Mouse (Mus musculus): ENCODE data around the gene Rabgap1l. TPM values are rescaled to one million over a fixed set of nuclear protein-coding genes. Genes with fewer than 3 reads are reported as not detected.

The Rabgap1l gene
- polyA plus RNA-seq, 1 experiment from 2014 or later, result 44.8 TPM

- 49% methylated on average over 6 of the region's 6 CpGs for WGBS
- 0 out of 2 replicates have a peak, but pooled peaks have one; percentile 17 for ATAC-seq (ENCODE audit: low FRiP score, low TSS enrichment)
- Histone ChIP-seq H3K4me2 (ENCODE audit: low read length) (no peak overlapping the region), H3K27me3 (ENCODE audit: control insufficient read depth, insufficient read depth, low read length) (no peaks in the 10 kb centered on the region), H3K9ac (replicated peaks; ENCODE audit: low read length) (no peak overlapping the region), H3K9me3 (ENCODE audit: control insufficient read depth, low read length) (no peaks in the 10 kb centered on the region), H3K27ac (replicated peaks; ENCODE audit: low read depth, low read length) (no peak overlapping the region), H3K4me1 (ENCODE audit: control insufficient read depth, insufficient read depth, low read length) (peaks cover 13% of the 10 kb centered on the region; the same call in 1 of the 2 replicates), H3K36me3 (ENCODE audit: control insufficient read depth, insufficient read depth, low read length) (no peaks in the 10 kb centered on the region), H3K4me3 (replicated peaks; ENCODE audit: low read depth, low read length) (no peak overlapping the region)
- no peak for DNase-seq
Observed at GRCm38 (mm10) chr1:160533209-160533820, 259.7 kb downstream of the Rabgap1l start.

GRCm38 (mm10) chr1:160531402-160531801 is 261.6 kb downstream of the Rabgap1l start:
- Histone ChIP-seq H3K9me3 (ENCODE audit: control insufficient read depth, low read length) (no peaks in the 10 kb centered on the region), H3K9ac (replicated peaks; ENCODE audit: low read length) (no peak overlapping the region), H3K27me3 (ENCODE audit: control insufficient read depth, insufficient read depth, low read length) (no peaks in the 10 kb centered on the region), H3K4me1 (ENCODE audit: control insufficient read depth, insufficient read depth, low read length) (peaks cover 13% of the 10 kb centered on the region; the same call in 1 of the 2 replicates), H3K4me3 (replicated peaks; ENCODE audit: low read depth, low read length) (no peak overlapping the region), H3K4me2 (ENCODE audit: low read length) (no peak overlapping the region), H3K36me3 (ENCODE audit: control insufficient read depth, insufficient read depth, low read length) (no peaks in the 10 kb centered on the region), H3K27ac (replicated peaks; ENCODE audit: low read depth, low read length) (no peak overlapping the region)
- WGBS, result 29% methylated on average over 5 of the region's 5 CpGs
- ATAC-seq (ENCODE audit: low FRiP score, low TSS enrichment) (peak; percentile 77), DNase-seq (peak; percentile 84)

- H3K4me2 ChIP-seq (ENCODE audit: low read length), result no peak overlapping the region
Observed at GRCm38 (mm10) chr1:160521918-160522317, 271.1 kb downstream of the Rabgap1l start.

GRCm38 (mm10) chr1:160520665-160521064 is 272.3 kb downstream of the Rabgap1l start:
- Histone ChIP-seq H3K9me3 (ENCODE audit: control insufficient read depth, low read length) (no peaks in the 10 kb centered on the region), H3K4me2 (ENCODE audit: low read length) (no peak overlapping the region), H3K36me3 (ENCODE audit: control insufficient read depth, insufficient read depth, low read length) (no peaks in the 10 kb centered on the region), H3K27me3 (ENCODE audit: control insufficient read depth, insufficient read depth, low read length) (no peaks in the 10 kb centered on the region), H3K27ac (replicated peaks; ENCODE audit: low read depth, low read length) (no peak overlapping the region), H3K4me3 (replicated peaks; ENCODE audit: low read depth, low read length) (no peak overlapping the region), H3K9ac (replicated peaks; ENCODE audit: low read length) (no peak overlapping the region), H3K4me1 (ENCODE audit: control insufficient read depth, insufficient read depth, low read length) (no peaks in the 10 kb centered on the region)
- DNase-seq, result no peak
- 37% methylated on average over 3 of the region's 3 CpGs for WGBS
- no peak for ATAC-seq (ENCODE audit: low FRiP score, low TSS enrichment)

More at GRCm38 (mm10) chr1:160521918-160522317, 271.1 kb downstream of the Rabgap1l start:
- WGBS, result 65% methylated on average over 3 of the region's 3 CpGs
- Histone ChIP-seq H3K9me3 (ENCODE audit: control insufficient read depth, low read length) (no peaks in the 10 kb centered on the region), H3K4me3 (replicated peaks; ENCODE audit: low read depth, low read length) (no peak overlapping the region), H3K9ac (replicated peaks; ENCODE audit: low read length) (no peak overlapping the region), H3K27ac (replicated peaks; ENCODE audit: low read depth, low read length) (no peak overlapping the region), H3K27me3 (ENCODE audit: control insufficient read depth, insufficient read depth, low read length) (no peaks in the 10 kb centered on the region), H3K36me3 (ENCODE audit: control insufficient read depth, insufficient read depth, low read length) (no peaks in the 10 kb centered on the region), H3K4me1 (ENCODE audit: control insufficient read depth, insufficient read depth, low read length) (no peaks in the 10 kb centered on the region)
- ATAC-seq (ENCODE audit: low FRiP score, low TSS enrichment) (no peak), DNase-seq (no peak)

- H3K4me3 ChIP-seq (replicated peaks; ENCODE audit: low read depth, low read length), result no peak overlapping the region
- H3K36me3 ChIP-seq (ENCODE audit: control insufficient read depth, insufficient read depth, low read length), result no peaks in the 10 kb centered on the region
- no peak overlapping the region for H3K9ac ChIP-seq (replicated peaks; ENCODE audit: low read length)
- H3K27ac ChIP-seq (replicated peaks; ENCODE audit: low read depth, low read length), result no peak overlapping the region
- 84% methylated on average over 1 of the region's 1 CpGs for WGBS
- ATAC-seq (ENCODE audit: low FRiP score, low TSS enrichment) (no peak), DNase-seq (no peak)
- no peaks in the 10 kb centered on the region for H3K4me1 ChIP-seq (ENCODE audit: control insufficient read depth, insufficient read depth, low read length)
- no peaks in the 10 kb centered on the region for H3K27me3 ChIP-seq (ENCODE audit: control insufficient read depth, insufficient read depth, low read length)
- H3K9me3 ChIP-seq (ENCODE audit: control insufficient read depth, low read length), result no peaks in the 10 kb centered on the region
- no peak overlapping the region for H3K4me2 ChIP-seq (ENCODE audit: low read length)
Observed at GRCm38 (mm10) chr1:160519896-160520465, 273.0 kb downstream of the Rabgap1l start.

- Histone ChIP-seq H3K4me2 (ENCODE audit: low read length) (no peak overlapping the region), H3K27ac (replicated peaks; ENCODE audit: low read depth, low read length) (no peak overlapping the region), H3K4me3 (replicated peaks; ENCODE audit: low read depth, low read length) (no peak overlapping the region), H3K4me1 (ENCODE audit: control insufficient read depth, insufficient read depth, low read length) (no peaks in the 10 kb centered on the region), H3K9me3 (ENCODE audit: control insufficient read depth, low read length) (no peaks in the 10 kb centered on the region), H3K27me3 (ENCODE audit: control insufficient read depth, insufficient read depth, low read length) (no peaks in the 10 kb centered on the region), H3K9ac (replicated peaks; ENCODE audit: low read length) (no peak overlapping the region), H3K36me3 (ENCODE audit: control insufficient read depth, insufficient read depth, low read length) (no peaks in the 10 kb centered on the region)
- ATAC-seq (ENCODE audit: low FRiP score, low TSS enrichment), result no peak
- DNase-seq, result no peak
- WGBS, result 88% methylated on average over 4 of the region's 4 CpGs
Observed at GRCm38 (mm10) chr1:160518552-160518951, 274.5 kb downstream of the Rabgap1l start.

GRCm38 (mm10) chr1:160507766-160508165 is 285.2 kb downstream of the Rabgap1l start:
- Histone ChIP-seq H3K4me1 (ENCODE audit: control insufficient read depth, insufficient read depth, low read length) (no peaks in the 10 kb centered on the region), H3K36me3 (ENCODE audit: control insufficient read depth, insufficient read depth, low read length) (no peaks in the 10 kb centered on the region), H3K4me2 (ENCODE audit: low read length) (no peak overlapping the region), H3K9me3 (ENCODE audit: control insufficient read depth, low read length) (no peaks in the 10 kb centered on the region), H3K27ac (replicated peaks; ENCODE audit: low read depth, low read length) (no peak overlapping the region), H3K9ac (replicated peaks; ENCODE audit: low read length) (no peak overlapping the region), H3K27me3 (ENCODE audit: control insufficient read depth, insufficient read depth, low read length) (no peaks in the 10 kb centered on the region), H3K4me3 (replicated peaks; ENCODE audit: low read depth, low read length) (no peak overlapping the region)
- DNase-seq (no peak), ATAC-seq (ENCODE audit: low FRiP score, low TSS enrichment) (no peak)

GRCm38 (mm10) chr1:160496906-160497577 is 296.0 kb downstream of the Rabgap1l start:
- H3K27ac ChIP-seq (replicated peaks; ENCODE audit: low read depth, low read length), result no peak overlapping the region
- H3K4me3 ChIP-seq (replicated peaks; ENCODE audit: low read depth, low read length), result no peak overlapping the region
- no peaks in the 10 kb centered on the region for H3K36me3 ChIP-seq (ENCODE audit: control insufficient read depth, insufficient read depth, low read length)
- peak; percentile 50 for DNase-seq
- WGBS, result 58% methylated on average over 3 of the region's 3 CpGs
- no peaks in the 10 kb centered on the region for H3K27me3 ChIP-seq (ENCODE audit: control insufficient read depth, insufficient read depth, low read length)
- H3K4me2 ChIP-seq (ENCODE audit: low read length), result no peak overlapping the region
- no peak for ATAC-seq (ENCODE audit: low FRiP score, low TSS enrichment)
- no peak overlapping the region for H3K9ac ChIP-seq (replicated peaks; ENCODE audit: low read length)
- no peaks in the 10 kb centered on the region for H3K9me3 ChIP-seq (ENCODE audit: control insufficient read depth, low read length)
- H3K4me1 ChIP-seq (ENCODE audit: control insufficient read depth, insufficient read depth, low read length), result no peaks in the 10 kb centered on the region

- Histone ChIP-seq H3K9ac (replicated peaks; ENCODE audit: low read length) (no peak overlapping the region), H3K27ac (replicated peaks; ENCODE audit: low read depth, low read length) (no peak overlapping the region), H3K9me3 (ENCODE audit: control insufficient read depth, low read length) (no peaks in the 10 kb centered on the region), H3K4me2 (ENCODE audit: low read length) (no peak overlapping the region), H3K27me3 (ENCODE audit: control insufficient read depth, insufficient read depth, low read length) (no peaks in the 10 kb centered on the region), H3K4me1 (ENCODE audit: control insufficient read depth, insufficient read depth, low read length) (no peaks in the 10 kb centered on the region), H3K4me3 (replicated peaks; ENCODE audit: low read depth, low read length) (no peak overlapping the region), H3K36me3 (ENCODE audit: control insufficient read depth, insufficient read depth, low read length) (no peaks in the 10 kb centered on the region)
- DNase-seq, result no peak
- no peak for ATAC-seq (ENCODE audit: low FRiP score, low TSS enrichment)
- 56% methylated on average over 3 of the region's 3 CpGs for WGBS
Observed at GRCm38 (mm10) chr1:160485731-160486130, 307.3 kb downstream of the Rabgap1l start.
